Mouse (Mus musculus): Measurements from ENCODE around the gene Sap25.

The Sap25 gene

GRCm38 (mm10) chr5:137668971-137669370 is 27.8 kb downstream of the Sap25 start:
- CTCF ChIA-PET, result interaction anchor here in 3 of 4 experiments (0.8 to 2.0 kb wide), 7 partner anchors 12 to 28 kb away, joined by 3 to 9 read pairs (median 4); partner anchors contain the start of gene Sap25 (in 1 of the 3)
- POLR2A ChIA-PET, result interaction anchor here in 3 of 4 experiments (0.6 to 1.4 kb wide), 16 partner anchors 9 to 358 kb away, joined by 3 to 9 read pairs (median 4); partner anchors contain the start of genes Agfg2 (in 2 of the 3) and Pcolce (in 1 of the 3)

GRCm38 (mm10) chr5:137670240-137670639 is 29.1 kb downstream of the Sap25 start:
- CTCF ChIA-PET, result interaction anchor here in 2 of 4 experiments (0.7 to 2.0 kb wide), 2 partner anchors 13 to 90 kb away, joined by 3 to 9 read pairs; no protein-coding TSS in a partner anchor
- POLR2A ChIA-PET, result interaction anchor here in 3 of 4 experiments (0.6 to 1.3 kb wide), 5 partner anchors 8 to 78 kb away, joined by 3 to 4 read pairs (median 4); partner anchors contain the start of gene Agfg2 (in 1 of the 3)

- POLR2A ChIA-PET, result interaction anchor here in 3 of 4 experiments (0.6 to 3.1 kb wide), 28 partner anchors 8 to 1542 kb away, joined by 3 to 12 read pairs (median 4); partner anchors contain the start of genes Agfg2 (in 2 of the 3), Pop7 (in 2 of the 3), Ppp1r35 (in 2 of the 3) and Tsc22d4 (in 1 of the 3)
- CTCF ChIA-PET, result interaction anchor here in 2 of 4 experiments (0.6 to 2.1 kb wide), 5 partner anchors 8 to 17 kb away, joined by 3 to 8 read pairs (median 4); no protein-coding TSS in a partner anchor
Observed at GRCm38 (mm10) chr5:137671443-137672240, 30.5 kb downstream of the Sap25 start.

GRCm38 (mm10) chr5:137672361-137672760 is 31.2 kb downstream of the Sap25 start:
- ChIA-PET POLR2A (interaction anchor here in 3 of 4 experiments (0.6 to 3.1 kb wide), 26 partner anchors 9 to 1541 kb away, joined by 3 to 12 read pairs (median 4); partner anchors contain the start of genes Agfg2 (in 2 of the 3), Pop7 (in 2 of the 3), Ppp1r35 (in 2 of the 3) and Tsc22d4 (in 1 of the 3)), CTCF (interaction anchor here in 3 of 4 experiments (0.5 to 2.1 kb wide), 7 partner anchors 9 to 92 kb away, joined by 3 to 11 read pairs (median 4); no protein-coding TSS in a partner anchor)

- ChIA-PET CTCF (interaction anchor here in 2 of 4 experiments (0.5 to 2.1 kb wide), 5 partner anchors 16 to 91 kb away, joined by 3 to 11 read pairs (median 4); no protein-coding TSS in a partner anchor), POLR2A (interaction anchor here in 3 of 4 experiments (0.9 to 3.1 kb wide), 19 partner anchors 8 to 171 kb away, joined by 3 to 12 read pairs (median 4); partner anchors contain the start of genes Agfg2 (in 2 of the 3), Pop7 (in 1 of the 3), Ppp1r35 (in 1 of the 3) and Tsc22d4 (in 1 of the 3))
Observed at GRCm38 (mm10) chr5:137673015-137673414, 31.9 kb downstream of the Sap25 start.

- CTCF ChIA-PET, result interaction anchor here in 1 of 4 experiments (1.3 kb wide), 2 partner anchors 17 to 85 kb away, joined by 3 to 4 read pairs; no protein-coding TSS in a partner anchor
- POLR2A ChIA-PET, result interaction anchor here in 2 of 4 experiments (1.0 to 3.1 kb wide), 2 partner anchors 11 to 43 kb away, joined by 4 to 12 read pairs; no protein-coding TSS in a partner anchor
Observed at GRCm38 (mm10) chr5:137674786-137675185, 33.7 kb downstream of the Sap25 start.

- POLR2A ChIA-PET, result interaction anchor here in 1 of 4 experiments (1.2 kb wide), 1 partner anchor 8 kb away, joined by 3 read pairs; no protein-coding TSS in a partner anchor
- CTCF ChIA-PET, result interaction anchor here (0.5 to 2.3 kb wide), 9 partner anchors 21 to 133 kb away, joined by 3 to 10 read pairs (median 4); no protein-coding TSS in a partner anchor
Observed at GRCm38 (mm10) chr5:137677859-137678258, 36.7 kb downstream of the Sap25 start.

GRCm38 (mm10) chr5:137678736-137679135 is 37.6 kb downstream of the Sap25 start:
- ChIA-PET CTCF (interaction anchor here in 3 of 4 experiments (0.6 to 2.3 kb wide), 5 partner anchors 22 to 78 kb away, joined by 3 to 10 read pairs (median 7); no protein-coding TSS in a partner anchor), POLR2A (interaction anchor here in 2 of 4 experiments (0.8 to 1.2 kb wide), 4 partner anchors 9 to 108 kb away, joined by 3 read pairs; no protein-coding TSS in a partner anchor)

GRCm38 (mm10) chr5:137679726-137680125 is 38.6 kb downstream of the Sap25 start:
- ChIA-PET CTCF (interaction anchor here in 2 of 4 experiments (0.8 to 1.5 kb wide), 6 partner anchors 21 to 328 kb away, joined by 3 to 5 read pairs (median 4); partner anchors contain the start of gene Nyap1 (in 1 of the 2)), POLR2A (interaction anchor here in 3 of 4 experiments (0.7 to 1.5 kb wide), 6 partner anchors 23 to 81 kb away, joined by 3 to 4 read pairs (median 3); no protein-coding TSS in a partner anchor)

- POLR2A ChIA-PET, result interaction anchor here in 3 of 4 experiments (0.6 to 2.8 kb wide), 13 partner anchors 10 to 179 kb away, joined by 3 to 12 read pairs (median 3); partner anchors contain the start of gene Pop7 (in 1 of the 3)
- CTCF ChIA-PET, result interaction anchor here in 3 of 4 experiments (0.5 to 0.7 kb wide), 4 partner anchors 10 to 36 kb away, joined by 3 to 11 read pairs (median 4); no protein-coding TSS in a partner anchor
Observed at GRCm38 (mm10) chr5:137682526-137682925, 41.4 kb downstream of the Sap25 start.

GRCm38 (mm10) chr5:137683388-137684293 is 42.5 kb downstream of the Sap25 start:
- CTCF ChIA-PET, result interaction anchor here (0.6 to 1.7 kb wide), 15 partner anchors 11 to 399 kb away, joined by 3 to 10 read pairs (median 3); no protein-coding TSS in a partner anchor

GRCm38 (mm10) chr5:137684294-137685123 is 43.4 kb downstream of the Sap25 start, which contains the start of gene Agfg2:
Gene Agfg2, minus strand, starts transcription at chr5:137684726.
- POLR2A ChIA-PET, result interaction anchor here (0.6 to 2.8 kb wide), 37 partner anchors 9 to 1307 kb away, joined by 3 to 12 read pairs (median 3); partner anchors contain the start of genes Mepce (in 1 of the 4), Nyap1 (in 1 of the 4), Pop7 (in 1 of the 4) and Ppp1r35 (in 1 of the 4)
- CTCF ChIA-PET, result interaction anchor here (0.6 to 1.7 kb wide), 12 partner anchors 15 to 400 kb away, joined by 3 to 10 read pairs (median 3); no protein-coding TSS in a partner anchor

More at GRCm38 (mm10) chr5:137683388-137684293, 42.5 kb downstream of the Sap25 start:
- POLR2A ChIA-PET, result interaction anchor here (0.6 to 2.8 kb wide), 44 partner anchors 10 to 1308 kb away, joined by 3 to 12 read pairs (median 3); partner anchors contain the start of genes Pop7 (in 2 of the 4), Mepce (in 1 of the 4), Ppp1r35 (in 1 of the 4) and Sap25 (in 1 of the 4)

- ChIA-PET POLR2A (interaction anchor here in 2 of 4 experiments (0.6 to 1.4 kb wide), 7 partner anchors 13 to 903 kb away, joined by 3 to 11 read pairs (median 3); partner anchors contain the start of gene Nyap1 (in 1 of the 2)), CTCF (interaction anchor here in 1 of 4 experiments (0.7 to 1.4 kb wide), 3 partner anchors 44 to 74 kb away, joined by 3 to 4 read pairs (median 3); partner anchors contain the start of gene Sap25)
Observed at GRCm38 (mm10) chr5:137685653-137686052, 44.5 kb downstream of the Sap25 start.

- CTCF ChIA-PET, result interaction anchor here in 2 of 4 experiments (0.7 to 1.4 kb wide), 4 partner anchors 45 to 1695 kb away, joined by 3 to 4 read pairs (median 4); partner anchors contain the start of genes Sap25 (in 1 of the 2) and Tsc22d4 (in 1 of the 2)
- POLR2A ChIA-PET, result interaction anchor here in 2 of 4 experiments (0.6 to 1.4 kb wide), 7 partner anchors 14 to 1114 kb away, joined by 3 to 11 read pairs (median 4); no protein-coding TSS in a partner anchor
Observed at GRCm38 (mm10) chr5:137686127-137686790, 45.1 kb downstream of the Sap25 start.

Measured in embryonic stem cell, embryonic (primary cell).